Mouse (Mus musculus) limb, embryonic 14.5 days (tissue): Measurements from ENCODE around the gene Stat5a. TPM values are rescaled to one million over a fixed set of nuclear protein-coding genes. Genes with fewer than 3 reads are reported as not detected.

Experiments
- ATAC-seq: fragments of 200-750 bp; cut with Nextera tagmentation; 2 replicates; pipeline ENCODE4 v1.8.0; 2017; ENCODE audit warnings: low read depth, moderate number of reproducible peaks, moderate TSS enrichment; ENCODE audit not compliant: low FRiP score
- DNase-seq: peaks from one replicate; pipeline ENCODE4 v3.0.0-alpha.2; 2015; ENCODE audit warnings: low spot score
- H3K27ac ChIP-seq: fragments of 300-500 bp; sonication (generic); replicated peaks from 2 replicates; pipeline ENCODE4 v1.5.1; 2014; ENCODE audit warnings: low read depth, mild to moderate bottlenecking, low read length, moderate library complexity, mixed read lengths
- H3K27me3 ChIP-seq: fragments of 300-500 bp; sonication (generic); 2 replicates; pipeline ENCODE4 v1.6.1; 2014; ENCODE audit warnings: low read length, mixed read lengths; ENCODE audit not compliant: control insufficient read depth, insufficient read depth
- H3K36me3 ChIP-seq: fragments of 300-500 bp; sonication (generic); 2 replicates; pipeline ENCODE4 v1.6.1; 2014; ENCODE audit warnings: mild to moderate bottlenecking, low read length, moderate library complexity, mixed read lengths; ENCODE audit not compliant: control insufficient read depth, insufficient read depth
- H3K4me1 ChIP-seq: fragments of 300-500 bp; sonication (generic); 2 replicates; pipeline ENCODE4 v1.6.1; 2014; ENCODE audit warnings: antibody characterized with exemption, low read length, mixed read lengths; ENCODE audit not compliant: control insufficient read depth, insufficient read depth
- H3K4me2 ChIP-seq: fragments of 300-500 bp; sonication (generic); replicated peaks from 2 replicates; pipeline ENCODE4 v1.6.1; 2014; ENCODE audit warnings: low read depth, mild to moderate bottlenecking, low read length, moderate library complexity; ENCODE audit not compliant: severe bottlenecking
- H3K4me3 ChIP-seq: fragments of 300-500 bp; sonication (generic); replicated peaks from 2 replicates; pipeline ENCODE4 v1.5.1; 2014; ENCODE audit warnings: low read length
- H3K9ac ChIP-seq: fragments of 300-500 bp; sonication (generic); 2 replicates; pipeline ENCODE4 v1.6.1; 2014; ENCODE audit warnings: mild to moderate bottlenecking, low read depth, low read length, moderate library complexity; ENCODE audit not compliant: severe bottlenecking
- H3K9me3 ChIP-seq: fragments of 300-500 bp; sonication (generic); 2 replicates; pipeline ENCODE4 v1.6.1; 2016; ENCODE audit warnings: low read length; ENCODE audit not compliant: control insufficient read depth
- POLR2A ChIP-seq: fragments of 200-500 bp; IDR thresholded peaks from 2 replicates; pipeline ENCODE4 v1.8.0; 2012; ENCODE audit warnings: inconsistent platforms, mild to moderate bottlenecking, moderate library complexity, borderline replicate concordance; ENCODE audit not compliant: insufficient read depth, insufficient read length; ENCODE audit errors: extremely low read depth
- WGBS: fragments of 180-500 bp; shearing (Covaris S2); extraction: QIAGEN DNeasy Blood & Tissue Kit; methylation state at CpG from one replicate; pipeline ENCODE4 v1.1.7; 2014; 5-methylcytosine and 5-hydroxymethylcytosine counted together
- polyA plus RNA-seq, 2 experiments: library from polyadenylated mRNA; depleted of rRNA in 1 of 2; stranded (reverse) in 1 of 2; unstranded in 1 of 2; fragments of >200 nt; fragmentation: Nextera tagmentation in 1 of 2; extraction: Ambion mirVana in 1 of 2; gene quantifications; 2 replicates each; pipeline versions ENCODE4 v1.2.1 to v1.2.3; 2012 to 2014

The Stat5a gene
- polyA plus RNA-seq, 2 experiments: 7.8 to 8.0 TPM

GRCm38 (mm10) chr11:100916432-100916971, 57.4 kb downstream of the Stat5a start:
- DNase-seq: no peak
- WGBS: 90% methylated on average over 4 of the region's 4 CpGs
- no peaks in the 10 kb centered on the region for H3K36me3 ChIP-seq

GRCm38 (mm10) chr11:100918007-100918406, 58.9 kb downstream of the Stat5a start:
- Histone ChIP-seq H3K27ac (no peak overlapping the region), H3K36me3 (no peaks in the 10 kb centered on the region), H3K4me2 (no peak overlapping the region), H3K4me1 (no peaks in the 10 kb centered on the region), H3K4me3 (no peak overlapping the region), H3K9ac (no peak overlapping the region), H3K9me3 (no peaks in the 10 kb centered on the region), H3K27me3 (no peaks in the 10 kb centered on the region)
- WGBS: 89% methylated on average over 5 of the region's 5 CpGs
- ATAC-seq (no peak), DNase-seq (no peak)
- no peak for TF ChIP-seq POLR2A

More at GRCm38 (mm10) chr11:100916432-100916971, 57.4 kb downstream of the Stat5a start:
- no peak for ATAC-seq
- TF ChIP-seq POLR2A: no peak
- H3K9me3 ChIP-seq: no peaks in the 10 kb centered on the region
- H3K27me3 ChIP-seq: no peaks in the 10 kb centered on the region
- H3K4me3 ChIP-seq: no peak overlapping the region
- no peak overlapping the region for H3K9ac ChIP-seq
- H3K4me1 ChIP-seq: no peaks in the 10 kb centered on the region
- no peak overlapping the region for H3K27ac ChIP-seq
- H3K4me2 ChIP-seq: no peak overlapping the region

- WGBS: 81% methylated on average over 4 of the region's 4 CpGs
- Histone ChIP-seq H3K27ac (no peak overlapping the region), H3K4me1 (no peaks in the 10 kb centered on the region), H3K4me2 (no peak overlapping the region), H3K9me3 (no peaks in the 10 kb centered on the region), H3K9ac (no peak overlapping the region), H3K4me3 (no peak overlapping the region), H3K36me3 (no peaks in the 10 kb centered on the region; the same call in 1 of the 2 replicates), H3K27me3 (no peaks in the 10 kb centered on the region)
- DNase-seq (no peak), ATAC-seq (no peak)
- TF ChIP-seq POLR2A: no peak
Measured at GRCm38 (mm10) chr11:100920887-100921624, 61.9 kb downstream of the Stat5a start.

GRCm38 (mm10) chr11:100924386-100924919, 65.3 kb downstream of the Stat5a start:
- H3K27ac ChIP-seq: no peak overlapping the region
- no peaks in the 10 kb centered on the region for H3K27me3 ChIP-seq
- WGBS: 91% methylated on average over 1 of the region's 1 CpGs
- H3K4me2 ChIP-seq: no peak overlapping the region
- H3K4me1 ChIP-seq: no peaks in the 10 kb centered on the region
- ATAC-seq (no peak), DNase-seq (no peak)
- H3K9ac ChIP-seq: no peak overlapping the region
- no peaks in the 10 kb centered on the region for H3K9me3 ChIP-seq
- no peaks in the 10 kb centered on the region; the same call in 1 of the 2 replicates for H3K36me3 ChIP-seq
- no peak for TF ChIP-seq POLR2A
- no peak overlapping the region for H3K4me3 ChIP-seq

- peaks cover 2% of the 10 kb centered on the region for H3K36me3 ChIP-seq
- H3K4me3 ChIP-seq: no peak overlapping the region
- H3K27me3 ChIP-seq: no peaks in the 10 kb centered on the region
- no peak overlapping the region for H3K4me2 ChIP-seq
- H3K9me3 ChIP-seq: no peaks in the 10 kb centered on the region
- WGBS: 90% methylated on average over 3 of the region's 3 CpGs
- TF ChIP-seq POLR2A: no peak
- DNase-seq (no peak), ATAC-seq (no peak)
- peaks cover 7% of the 10 kb centered on the region for H3K4me1 ChIP-seq
- H3K27ac ChIP-seq: no peak overlapping the region
- no peak overlapping the region for H3K9ac ChIP-seq
Measured at GRCm38 (mm10) chr11:100927386-100927785, 68.2 kb downstream of the Stat5a start.
